Mouse (Mus musculus): ENCODE measurements at regions not wholly inside any gene's neighbourhood (a gene's known extent, or its start where the extent isn't known, plus 50 kb on each side); places are given as distances from the start of the nearest gene placed in this dataset.
"Not testable (repeated sequence)": the region's sequence is repeated elsewhere in the genome, so short reads cannot be mapped to it uniquely, and the experiment has no call there.

- Histone ChIP-seq H3K9me3 (ENCODE audit: low read length) (no peaks in the 10 kb centered on the region), H3K36me3 (replicated peaks; ENCODE audit: insufficient read depth, low read length) (no peaks in the 10 kb centered on the region), H3K4me3 (ENCODE audit: low read depth, low read length) (no peak overlapping the region), H3K9ac (replicated peaks) (no peak overlapping the region), H3K4me2 (ENCODE audit: low read depth, low read length) (no peak overlapping the region), H3K27me3 (ENCODE audit: insufficient read depth, low read length) (no peaks in the 10 kb centered on the region), H3K4me1 (ENCODE audit: insufficient read depth) (no peaks in the 10 kb centered on the region), H3K27ac (ENCODE audit: low read depth) (no peak overlapping the region)
- 73% methylated on average over 4 of the region's 4 CpGs for WGBS (ENCODE audit: insufficient replicate concordance)
- no peak for DNase-seq
- no peak for ATAC-seq
- TF ChIP-seq CTCF (IDR thresholded peaks at IDR 0.05; ENCODE audit: low read depth): no peak
- no peak for TF ChIP-seq EP300 (IDR thresholded peaks at IDR 0.05; ENCODE audit: low read depth)
Measured at GRCm38 (mm10) chr5:148753457-148753856, 175.7 kb downstream of the Katnal1 start.

DNA sequence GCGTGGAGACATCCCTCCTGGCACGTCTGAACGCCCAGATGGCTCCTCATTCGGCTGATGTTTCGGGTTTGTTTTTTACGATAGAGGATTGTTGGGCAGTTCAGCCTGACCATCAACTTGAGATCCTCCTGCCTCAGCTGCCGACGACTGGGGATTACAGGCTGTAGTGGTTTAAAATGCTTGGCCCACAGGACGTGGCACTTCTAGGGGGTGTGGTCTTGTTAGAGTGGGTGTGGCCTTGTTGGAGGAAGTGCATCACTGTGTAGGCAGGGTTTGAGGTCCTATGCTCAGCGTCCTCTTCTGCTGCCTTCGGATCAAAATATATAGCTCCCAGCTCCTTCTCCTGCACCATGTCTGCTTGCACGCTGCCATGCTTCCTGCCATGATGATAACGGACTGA, 177.1 kb downstream of the Katnal1 start:
- H3K9me3 ChIP-seq (ENCODE audit: low read length): no peaks in the 10 kb centered on the region
- no peak overlapping the region for H3K9ac ChIP-seq (replicated peaks)
- no peak overlapping the region for H3K27ac ChIP-seq (ENCODE audit: low read depth)
- TF ChIP-seq CTCF (IDR thresholded peaks at IDR 0.05; ENCODE audit: low read depth): no peak
- no peak for TF ChIP-seq EP300 (IDR thresholded peaks at IDR 0.05; ENCODE audit: low read depth)
- H3K4me1 ChIP-seq (ENCODE audit: insufficient read depth): peaks cover 3% of the 10 kb centered on the region
- H3K4me3 ChIP-seq (ENCODE audit: low read depth, low read length): no peak overlapping the region
- H3K4me2 ChIP-seq (ENCODE audit: low read depth, low read length): no peak overlapping the region
- DNase-seq (no peak), ATAC-seq (no peak)
- H3K36me3 ChIP-seq (replicated peaks; ENCODE audit: insufficient read depth, low read length): no peaks in the 10 kb centered on the region
- H3K27me3 ChIP-seq (ENCODE audit: insufficient read depth, low read length): no peaks in the 10 kb centered on the region
- 91% methylated on average over 13 of the region's 13 CpGs for WGBS (ENCODE audit: insufficient replicate concordance)

DNA sequence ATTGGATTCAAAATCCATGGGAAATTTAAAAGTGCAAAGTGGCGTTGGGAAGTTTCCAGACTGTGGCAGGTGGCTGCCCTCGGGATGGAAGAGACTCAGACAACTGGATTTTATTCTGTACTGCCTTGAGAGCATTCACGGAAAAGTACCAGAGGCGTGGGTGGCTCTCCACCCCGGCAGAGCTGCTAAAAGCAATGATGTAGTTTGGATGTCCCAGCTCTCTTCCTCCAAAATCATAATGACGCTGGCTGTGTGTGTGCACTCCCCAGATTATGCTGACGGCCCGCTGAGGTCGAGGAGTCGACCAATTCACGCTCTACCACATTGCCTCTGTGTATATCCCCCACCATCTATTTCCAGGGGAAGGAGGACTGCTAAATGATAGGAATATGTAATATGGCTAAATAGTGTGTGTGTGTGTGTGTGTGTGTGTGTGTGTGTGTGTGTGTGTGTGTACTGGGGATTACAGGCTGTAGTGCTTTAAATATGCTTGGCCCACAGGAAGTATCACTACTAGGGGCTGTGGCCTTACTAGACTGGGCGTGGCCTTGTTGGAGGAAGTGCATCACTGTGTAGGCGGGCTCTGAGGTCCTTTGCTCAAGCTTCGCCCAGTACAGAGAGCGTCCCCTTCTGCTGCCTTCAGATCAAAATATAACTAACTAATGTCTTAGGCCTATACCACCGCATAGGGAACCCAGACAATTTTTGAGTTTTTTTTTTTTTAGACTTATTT, 179.0 kb downstream of the Katnal1 start:
- no peak overlapping the region for H3K27ac ChIP-seq (ENCODE audit: low read depth)
- H3K4me3 ChIP-seq (ENCODE audit: low read depth, low read length): no peak overlapping the region
- no peak for DNase-seq
- no peak overlapping the region for H3K9ac ChIP-seq (replicated peaks)
- no peak overlapping the region for H3K4me2 ChIP-seq (ENCODE audit: low read depth, low read length)
- no peak for TF ChIP-seq EP300 (IDR thresholded peaks at IDR 0.05; ENCODE audit: low read depth)
- TF ChIP-seq CTCF (IDR thresholded peaks at IDR 0.05; ENCODE audit: low read depth): no peak
- H3K9me3 ChIP-seq (ENCODE audit: low read length): no peaks in the 10 kb centered on the region
- 80% methylated on average over 16 of the region's 16 CpGs for WGBS (ENCODE audit: insufficient replicate concordance)
- H3K4me1 ChIP-seq (ENCODE audit: insufficient read depth): peaks cover 5% of the 10 kb centered on the region
- no peaks in the 10 kb centered on the region for H3K36me3 ChIP-seq (replicated peaks; ENCODE audit: insufficient read depth, low read length)
- no peak for ATAC-seq
- no peaks in the 10 kb centered on the region for H3K27me3 ChIP-seq (ENCODE audit: insufficient read depth, low read length)

DNA sequence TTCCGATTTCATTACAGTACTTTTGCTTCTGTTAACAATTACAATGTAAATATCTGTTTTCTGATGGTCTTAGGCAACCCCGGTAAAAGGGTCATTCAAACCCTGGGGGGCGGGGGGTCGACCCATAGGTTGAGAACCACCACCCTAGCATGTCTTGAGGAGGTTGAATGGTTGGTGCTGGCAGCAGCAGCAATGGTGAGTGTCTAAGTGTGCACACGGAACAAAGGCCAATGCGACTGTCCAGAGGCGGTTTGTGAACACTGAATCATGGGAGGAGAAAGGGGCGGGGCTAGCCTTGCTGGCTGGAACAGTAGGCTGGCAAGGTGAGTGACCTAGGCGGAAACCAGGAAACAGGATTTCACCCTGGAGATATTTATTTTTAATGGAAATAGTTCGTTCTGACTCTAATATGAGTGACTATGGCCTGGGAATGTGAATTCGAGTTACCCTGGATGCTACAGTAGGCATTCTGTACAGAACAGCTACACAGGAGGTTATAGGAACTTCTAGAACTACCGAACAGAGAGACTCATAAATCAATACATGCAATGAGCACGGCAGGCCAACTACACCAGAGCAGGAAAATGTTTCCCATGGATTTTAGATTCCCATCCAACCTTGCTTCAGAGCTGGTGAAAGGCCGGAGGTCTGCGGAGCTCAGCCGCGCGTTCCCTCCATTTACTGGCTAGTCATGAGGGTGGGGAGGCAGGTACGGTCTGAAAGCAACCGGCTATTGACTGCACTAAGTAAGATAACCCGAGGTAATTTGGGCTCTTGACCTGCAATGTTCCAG, 181.0 kb downstream of the Katnal1 start:
- ATAC-seq: peak; percentile 88
- no peak overlapping the region for H3K4me2 ChIP-seq (ENCODE audit: low read depth, low read length)
- no peak for TF ChIP-seq EP300 (IDR thresholded peaks at IDR 0.05; ENCODE audit: low read depth)
- TF ChIP-seq CTCF (IDR thresholded peaks at IDR 0.05; ENCODE audit: low read depth): no peak

GRCm38 (mm10) chr5:148747549-148747948, 181.6 kb downstream of the Katnal1 start:
- Histone ChIP-seq H3K4me3 (ENCODE audit: low read depth, low read length) (no peak overlapping the region), H3K4me1 (ENCODE audit: insufficient read depth) (peaks cover 5% of the 10 kb centered on the region), H3K9ac (replicated peaks) (no peak overlapping the region), H3K4me2 (ENCODE audit: low read depth, low read length) (no peak overlapping the region), H3K27ac (ENCODE audit: low read depth) (no peak overlapping the region), H3K27me3 (ENCODE audit: insufficient read depth, low read length) (no peaks in the 10 kb centered on the region), H3K9me3 (ENCODE audit: low read length) (0 out of 2 replicates have a peak, but pooled peaks cover 2% of the 10 kb centered on the region), H3K36me3 (replicated peaks; ENCODE audit: insufficient read depth, low read length) (no peaks in the 10 kb centered on the region)
- DNase-seq (no peak), ATAC-seq (no peak)
- TF ChIP-seq CTCF (IDR thresholded peaks at IDR 0.05; ENCODE audit: low read depth): no peak
- 68% methylated on average over 3 of the region's 3 CpGs for WGBS (ENCODE audit: insufficient replicate concordance)

More for the DNA sequence above, 181.0 kb downstream of the Katnal1 start:
- no peaks in the 10 kb centered on the region for H3K36me3 ChIP-seq (replicated peaks; ENCODE audit: insufficient read depth, low read length)
- H3K9me3 ChIP-seq (ENCODE audit: low read length): 0 out of 2 replicates have a peak, but pooled peaks cover 2% of the 10 kb centered on the region
- peaks cover 5% of the 10 kb centered on the region for H3K4me1 ChIP-seq (ENCODE audit: insufficient read depth)
- H3K27ac ChIP-seq (ENCODE audit: low read depth): peak overlapping the region; percentile 19; the same call in 1 of the 2 replicates
- no peak overlapping the region for H3K4me3 ChIP-seq (ENCODE audit: low read depth, low read length)
- no peaks in the 10 kb centered on the region for H3K27me3 ChIP-seq (ENCODE audit: insufficient read depth, low read length)
- peak; percentile 72 for DNase-seq
- no peak overlapping the region for H3K9ac ChIP-seq (replicated peaks)
- WGBS (ENCODE audit: insufficient replicate concordance): 71% methylated on average over 21 of the region's 21 CpGs

DNA sequence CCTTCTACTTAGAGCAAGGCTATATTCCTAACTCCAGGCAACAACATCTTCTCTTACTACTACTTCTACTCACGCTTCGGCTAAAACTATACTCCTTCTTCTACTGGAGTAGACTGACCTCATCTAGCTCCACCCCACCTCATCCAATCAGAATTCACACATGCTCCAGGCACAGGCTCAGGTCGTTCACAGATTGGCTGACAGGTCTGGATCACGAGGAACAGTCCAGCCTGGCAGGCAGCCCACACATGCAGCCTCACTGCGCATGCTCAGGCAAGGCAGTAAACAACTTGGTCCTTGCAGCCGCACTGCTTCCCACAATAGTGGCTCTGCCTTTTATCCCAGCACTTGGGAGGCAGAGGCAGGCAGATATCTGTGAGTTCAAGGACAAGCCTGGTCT, 182.4 kb downstream of the Katnal1 start:
- peak; percentile 37 for ATAC-seq
- H3K4me2 ChIP-seq (ENCODE audit: low read depth, low read length); H3K4me1 ChIP-seq (ENCODE audit: insufficient read depth); H3K27ac ChIP-seq (ENCODE audit: low read depth); DNase-seq; H3K4me3 ChIP-seq (ENCODE audit: low read depth, low read length); H3K9ac ChIP-seq (replicated peaks); H3K9me3 ChIP-seq (ENCODE audit: low read length); H3K36me3 ChIP-seq (replicated peaks; ENCODE audit: insufficient read depth, low read length); H3K27me3 ChIP-seq (ENCODE audit: insufficient read depth, low read length): not testable (repeated sequence)
- 48% methylated on average over 6 of the region's 6 CpGs for WGBS (ENCODE audit: insufficient replicate concordance)
